Mouse (Mus musculus): ENCODE data around the gene Sec14l4. TPM values are rescaled to one million over a fixed set of nuclear protein-coding genes. Genes with fewer than 3 reads are reported as not detected.

The Sec14l4 gene
- total RNA-seq, 2 experiments from 2014 or later, result 1.7 to 6.7 TPM

- no peak for DNase-seq
Measured at GRCm38 (mm10) chr11:4078267-4078933, 47.1 kb downstream of the Sec14l4 start.

- DNase-seq, result peak; percentile 63 to 76
Measured at GRCm38 (mm10) chr11:4080219-4080618, 49.0 kb downstream of the Sec14l4 start.

GRCm38 (mm10) chr11:4083316-4084078, 52.2 kb downstream of the Sec14l4 start:
- DNase-seq, result peak; percentile 44 to 74

- DNase-seq, result no peak
Measured at GRCm38 (mm10) chr11:4086246-4086645, 55.0 kb downstream of the Sec14l4 start.

GRCm38 (mm10) chr11:4087267-4087666, 56.0 kb downstream of the Sec14l4 start:
- no peak for DNase-seq

- no peak for DNase-seq
Measured at GRCm38 (mm10) chr11:4093459-4094377, 62.5 kb downstream of the Sec14l4 start.

- DNase-seq, result peak; percentile 76 to 84
Measured at GRCm38 (mm10) chr11:4094378-4095170, 63.3 kb downstream of the Sec14l4 start.

- peak; percentile 71 to 72 for DNase-seq
Measured at GRCm38 (mm10) chr11:4095171-4096053, 64.2 kb downstream of the Sec14l4 start, which contains the start of gene Mtfp1. Gene Mtfp1 (minus strand): TSS chr11:4095445.

- peak; percentile 99 for DNase-seq
Measured at GRCm38 (mm10) chr11:4096054-4096984, 65.1 kb downstream of the Sec14l4 start.

GRCm38 (mm10) chr11:4097091-4097621, 65.9 kb downstream of the Sec14l4 start:
- DNase-seq, result peak; percentile 26 to 28

Other genes starting within 250 kb of the Sec14l4 start
- 1 to 10 TPM; 2.2 to 2.5 TPM for gene Osbp2, start 167.6 kb upstream of the Sec14l4 start, total RNA-seq (2021)
- under 1 TPM; 0.60 to 0.63 TPM for gene 4921536K21Rik, start 136.4 kb upstream of the Sec14l4 start, total RNA-seq (2021)
- 1 to 10 TPM; 4.0 to 6.0 TPM for gene Dusp18, start 136.2 kb upstream of the Sec14l4 start, total RNA-seq (2021)
- gene Slc35e4, start 116.8 kb upstream of the Sec14l4 start, total RNA-seq (2021), result 1 to 10 TPM; 5.5 to 7.2 TPM
- 100 to 1,000 TPM; 131 to 132 TPM for gene Tcn2, start 99.3 kb upstream of the Sec14l4 start, total RNA-seq (2021)
- gene Pes1, start 67.5 kb upstream of the Sec14l4 start, total RNA-seq (2021), result 10 to 100 TPM; 62.0 to 64.2 TPM
- gene 4930556J24Rik, start 54.7 kb upstream of the Sec14l4 start, total RNA-seq (2021), result not detected
- gene Gal3st1, start 47.8 kb upstream of the Sec14l4 start, total RNA-seq (2021), result under 1 TPM in 1 of 2 experiments, not detected in 1; 0.20 TPM
- gene Sec14l3, start 33.4 kb downstream of the Sec14l4 start, total RNA-seq (2021), result not detected
- gene Mtfp1, start 64.0 kb downstream of the Sec14l4 start, total RNA-seq (2021), result 10 to 100 TPM; 22.2 to 22.3 TPM
- gene Sec14l2, start 92.0 kb downstream of the Sec14l4 start, total RNA-seq (2021), result 1 to 10 TPM; 1.3 to 1.5 TPM
- gene Rnf215, start 103.7 kb downstream of the Sec14l4 start, total RNA-seq (2021), result 10 to 100 TPM; 24.7 to 24.9 TPM
- gene Ccdc157, start 128.8 kb downstream of the Sec14l4 start, total RNA-seq (2021), result 10 to 100 TPM in 1 of 2 experiments, 1 to 10 TPM in 1; 7.3 to 11.6 TPM
- gene Sf3a1, start 128.9 kb downstream of the Sec14l4 start, total RNA-seq (2021), result 10 to 100 TPM; 43.6 to 60.1 TPM
- 10 to 100 TPM; 14.6 to 24.3 TPM for gene Tbc1d10a, start 155.3 kb downstream of the Sec14l4 start, total RNA-seq (2021)
- gene Castor1, start 186.8 kb downstream of the Sec14l4 start, total RNA-seq (2021), result 1 to 10 TPM; 4.0 to 4.6 TPM
- under 1 TPM in 1 of 2 experiments, not detected in 1; 0.26 TPM for gene Osm, start 205.0 kb downstream of the Sec14l4 start, total RNA-seq (2021)
- gene Lif, start 226.1 kb downstream of the Sec14l4 start, total RNA-seq (2021), result under 1 TPM; 0.10 to 0.56 TPM